Mouse (Mus musculus) E14TG2a.4 (cell line): ENCODE data around the gene Atp8a2.
"Not testable (repeated sequence)": the region's sequence is repeated elsewhere in the genome, so short reads cannot be mapped to it uniquely, and the experiment has no call there.

Source experiments
- H3K27me3 ChIP-seq: 2 replicates; pipeline ENCODE4 v1.6.1; 2014; ENCODE audit warnings: low read length, control low read depth; ENCODE audit not compliant: insufficient read depth
- H3K36me3 ChIP-seq: 2 replicates; pipeline ENCODE4 v1.6.1; 2014; ENCODE audit warnings: low read length, control low read depth; ENCODE audit not compliant: insufficient read depth
- H3K4me1 ChIP-seq: replicated peaks from 2 replicates; pipeline ENCODE4 v1.6.1; 2014; ENCODE audit warnings: low read depth, low read length, control low read depth
- H3K4me3 ChIP-seq: replicated peaks from 2 replicates; pipeline ENCODE4 v1.5.1; 2014; ENCODE audit warnings: mild to moderate bottlenecking, low read length
- H3K9me3 ChIP-seq: 2 replicates; pipeline ENCODE4 v1.6.1; 2014; ENCODE audit warnings: low read length, control low read depth
- CTCF ChIP-seq: conservative IDR thresholded peaks from 2 replicates; pipeline ENCODE4 v1.5.1; 2014; ENCODE audit warnings: low read length
- NANOG ChIP-seq: IDR thresholded peaks from 2 replicates; pipeline ENCODE4 v1.6.1; 2014; ENCODE audit warnings: borderline replicate concordance, low read length, mixed read lengths
- POU5F1 ChIP-seq: IDR thresholded peaks from 2 replicates; pipeline ENCODE4 v1.6.1; 2014; ENCODE audit warnings: low read length, borderline replicate concordance

The Atp8a2 gene

GRCm38 (mm10) chr14:59720386-59720785 lies 476.6 kb downstream of the Atp8a2 start:
- no peak for TF ChIP-seq POU5F1
- no peak for TF ChIP-seq NANOG
- TF ChIP-seq CTCF: no peak
- H3K4me1 ChIP-seq: no peaks in the 10 kb centered on the region
- no peaks in the 10 kb centered on the region for H3K9me3 ChIP-seq
- no peak overlapping the region for H3K4me3 ChIP-seq
- H3K27me3 ChIP-seq: peaks cover 20% of the 10 kb centered on the region
- H3K36me3 ChIP-seq: no peaks in the 10 kb centered on the region

GRCm38 (mm10) chr14:59716443-59717085 lies 480.4 kb downstream of the Atp8a2 start:
- not testable (repeated sequence) for H3K4me3 ChIP-seq, H3K9me3 ChIP-seq, H3K4me1 ChIP-seq, H3K36me3 ChIP-seq, H3K27me3 ChIP-seq

DNA sequence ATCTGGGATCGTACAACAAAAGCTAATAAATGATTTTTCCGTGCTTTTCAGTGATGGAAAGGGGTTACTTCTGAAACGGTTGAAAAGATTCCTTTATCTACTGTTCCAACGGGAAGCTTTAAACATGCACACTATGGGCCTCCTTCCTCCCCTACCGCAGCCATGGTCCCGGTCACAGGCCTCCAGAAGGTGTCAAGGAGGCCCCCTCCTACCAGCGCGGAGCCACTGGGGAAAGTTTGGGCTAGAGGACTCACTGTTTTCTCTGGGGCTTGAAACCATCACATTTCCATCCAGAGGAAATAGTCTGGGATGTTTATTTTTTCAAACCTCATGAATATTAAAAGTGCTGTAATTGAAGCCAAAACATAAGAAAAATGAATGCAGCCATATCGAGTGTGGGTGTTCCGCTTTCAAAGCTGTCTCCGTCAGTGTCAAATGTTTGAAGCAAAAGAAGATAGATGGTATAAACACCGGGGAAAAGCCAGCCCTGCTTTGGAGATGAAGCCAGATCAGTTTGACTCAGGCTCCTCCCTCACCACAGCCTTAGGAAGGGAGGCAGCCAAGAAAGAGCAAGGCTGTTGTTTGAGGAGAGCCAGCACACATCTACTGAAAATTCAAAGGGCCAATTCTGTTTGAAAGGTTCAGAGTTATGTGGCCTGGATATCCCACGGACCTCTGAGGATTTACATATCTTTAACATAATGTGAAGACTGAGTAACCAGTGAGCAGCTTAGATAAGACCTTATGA lies 481.1 kb downstream of the Atp8a2 start:
- Histone ChIP-seq H3K9me3 (no peaks in the 10 kb centered on the region), H3K4me1 (peaks cover 9% of the 10 kb centered on the region), H3K4me3 (no peak overlapping the region), H3K36me3 (no peaks in the 10 kb centered on the region), H3K27me3 (peaks cover 7% of the 10 kb centered on the region)
- TF ChIP-seq CTCF (no peak), NANOG (no peak), POU5F1 (no peak)

DNA sequence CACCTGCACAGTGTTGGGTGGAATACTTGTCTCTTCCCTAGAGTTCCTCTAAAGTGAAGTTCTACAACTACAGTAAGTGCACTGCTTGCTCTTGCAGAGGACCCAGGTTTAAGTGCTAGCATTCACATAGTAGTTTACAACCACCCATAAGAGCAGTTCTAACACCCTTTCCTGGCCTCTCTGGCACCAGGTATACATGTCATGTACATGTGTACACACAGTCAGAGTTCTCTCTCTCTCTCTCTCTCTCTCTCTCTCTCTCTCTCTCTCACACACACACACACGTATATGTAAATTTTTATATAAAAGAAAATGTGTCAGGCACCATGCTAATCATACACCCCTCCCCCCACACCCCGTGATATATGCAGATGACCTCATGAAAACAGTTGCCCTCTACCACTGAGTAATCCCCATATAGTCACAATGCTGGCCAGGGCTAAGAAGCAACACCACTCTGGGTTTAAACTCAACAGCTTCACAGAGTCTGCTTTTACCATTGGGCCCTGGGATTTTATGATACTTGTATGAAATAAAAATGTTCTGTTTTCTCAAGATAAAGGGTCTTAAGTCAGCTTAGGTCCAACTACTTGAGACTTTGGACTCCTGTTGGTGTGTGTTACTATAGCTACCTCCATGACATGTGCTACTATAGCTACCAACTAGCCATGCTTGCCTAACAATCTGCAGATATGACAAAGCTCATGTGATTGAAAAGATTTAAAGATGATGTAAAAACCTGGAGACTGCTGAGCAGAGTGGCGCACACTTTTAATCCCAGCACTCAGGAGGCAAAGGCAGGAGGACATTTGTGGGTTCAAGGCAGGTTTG lies 487.3 kb downstream of the Atp8a2 start:
- peaks cover 21% of the 10 kb centered on the region for H3K4me1 ChIP-seq
- peaks cover 3% of the 10 kb centered on the region; the same call in 1 of the 2 replicates for H3K27me3 ChIP-seq

DNA sequence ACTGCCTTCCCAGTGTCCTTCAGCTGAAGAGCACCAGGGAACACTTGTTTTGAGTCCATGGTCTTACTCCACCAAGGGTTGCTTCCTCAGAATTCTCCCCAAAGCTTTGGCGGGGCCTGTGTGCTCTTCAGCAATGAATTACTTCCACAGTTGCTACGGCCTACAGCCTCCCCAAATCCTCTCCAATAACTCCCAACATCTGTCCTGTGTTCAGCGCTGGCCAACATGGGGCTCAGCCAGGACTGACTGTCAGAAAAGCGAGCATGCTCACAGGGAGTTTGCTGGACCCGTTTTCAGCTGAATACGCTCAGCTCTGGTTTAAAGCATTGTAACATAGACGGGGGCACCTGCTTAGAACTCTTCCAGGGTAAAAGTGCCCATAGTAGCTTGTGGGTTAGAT lies 489.0 kb downstream of the Atp8a2 start:
- H3K36me3 ChIP-seq: no peaks in the 10 kb centered on the region
- peaks cover 21% of the 10 kb centered on the region for H3K4me1 ChIP-seq
- no peaks in the 10 kb centered on the region for H3K27me3 ChIP-seq
- no peak for TF ChIP-seq NANOG
- H3K9me3 ChIP-seq: no peaks in the 10 kb centered on the region
- no peak overlapping the region for H3K4me3 ChIP-seq

More for the DNA sequence above, 487.3 kb downstream of the Atp8a2 start:
- H3K9me3 ChIP-seq: no peaks in the 10 kb centered on the region
- no peaks in the 10 kb centered on the region for H3K36me3 ChIP-seq
- TF ChIP-seq CTCF: no peak
- no peak for TF ChIP-seq NANOG
- TF ChIP-seq POU5F1: no peak
- no peak overlapping the region for H3K4me3 ChIP-seq

- peaks cover 8% of the 10 kb centered on the region for H3K27me3 ChIP-seq
- TF ChIP-seq POU5F1: no peak
- TF ChIP-seq NANOG: no peak
- no peaks in the 10 kb centered on the region for H3K36me3 ChIP-seq
- H3K4me3 ChIP-seq: no peak overlapping the region
- no peaks in the 10 kb centered on the region for H3K9me3 ChIP-seq
- peaks cover 9% of the 10 kb centered on the region for H3K4me1 ChIP-seq
Observed at GRCm38 (mm10) chr14:59705326-59706058, 491.5 kb downstream of the Atp8a2 start.

GRCm38 (mm10) chr14:59701492-59701891 lies 495.5 kb downstream of the Atp8a2 start:
- H3K36me3 ChIP-seq: no peaks in the 10 kb centered on the region
- TF ChIP-seq NANOG (no peak), CTCF (no peak), POU5F1 (no peak)
- peaks cover 12% of the 10 kb centered on the region for H3K27me3 ChIP-seq
- H3K9me3 ChIP-seq: no peaks in the 10 kb centered on the region
- H3K4me3 ChIP-seq: no peak overlapping the region
- H3K4me1 ChIP-seq: no peaks in the 10 kb centered on the region

DNA sequence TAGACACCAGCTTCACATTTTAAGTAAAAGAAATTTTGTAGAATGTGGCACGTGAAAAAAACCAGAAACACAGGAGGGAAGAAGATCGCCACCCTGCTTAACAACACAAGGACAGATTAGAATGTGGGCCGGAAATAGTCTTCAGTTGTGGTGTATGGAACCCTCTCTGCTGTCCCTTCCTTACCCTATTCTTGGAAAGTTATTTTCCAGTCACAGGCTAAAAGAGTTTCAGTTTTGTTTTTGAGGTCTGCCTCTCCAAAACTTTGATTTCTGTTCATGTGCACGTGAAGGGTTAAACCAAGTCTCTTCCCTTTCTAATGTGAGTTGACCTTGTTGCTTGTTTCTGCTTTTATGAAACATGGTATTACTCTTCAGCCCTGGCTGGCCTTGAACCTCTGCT lies 501.8 kb downstream of the Atp8a2 start:
- TF ChIP-seq CTCF (no peak), POU5F1 (no peak), NANOG (no peak)
- no peaks in the 10 kb centered on the region for H3K9me3 ChIP-seq
- 0 out of 2 replicates have a peak, but pooled peaks cover 5% of the 10 kb centered on the region for H3K27me3 ChIP-seq
- H3K4me3 ChIP-seq: no peak overlapping the region
- no peaks in the 10 kb centered on the region for H3K36me3 ChIP-seq
- H3K4me1 ChIP-seq: peaks cover 9% of the 10 kb centered on the region
